Mouse (Mus musculus): ENCODE data around the gene Gm21775. TPM values are rescaled to one million over a fixed set of nuclear protein-coding genes. Genes with fewer than 3 reads are reported as not detected.
"Not testable (repeated sequence)": the region's sequence is repeated elsewhere in the genome, so short reads cannot be mapped to it uniquely, and the experiment has no call there.

Gene Gm21775
- not detected in 2 replicates for polyA plus RNA-seq (2014; fragmentation: Nextera tagmentation; extraction: Ambion mirVana)

- not testable (repeated sequence) for H3K4me2 ChIP-seq (ENCODE audit: low read length); H3K27ac ChIP-seq (replicated peaks; ENCODE audit: low read depth, low read length); H3K9ac ChIP-seq (replicated peaks; ENCODE audit: low read length); DNase-seq; H3K4me1 ChIP-seq (ENCODE audit: control insufficient read depth, insufficient read depth, low read length); H3K4me3 ChIP-seq (replicated peaks; ENCODE audit: low read depth, low read length); ATAC-seq (ENCODE audit: low FRiP score, low TSS enrichment); H3K36me3 ChIP-seq (ENCODE audit: control insufficient read depth, insufficient read depth, low read length); H3K9me3 ChIP-seq (ENCODE audit: control insufficient read depth, low read length); H3K27me3 ChIP-seq (ENCODE audit: control insufficient read depth, insufficient read depth, low read length)
- 76% methylated on average over 3 of the region's 5 CpGs for WGBS
These were observed at the start of gene Gm21775 for GRCm38 (mm10) chrY:10553153-10553552. Gene Gm21775 (plus strand): TSS chrY:10553453.

DNA sequence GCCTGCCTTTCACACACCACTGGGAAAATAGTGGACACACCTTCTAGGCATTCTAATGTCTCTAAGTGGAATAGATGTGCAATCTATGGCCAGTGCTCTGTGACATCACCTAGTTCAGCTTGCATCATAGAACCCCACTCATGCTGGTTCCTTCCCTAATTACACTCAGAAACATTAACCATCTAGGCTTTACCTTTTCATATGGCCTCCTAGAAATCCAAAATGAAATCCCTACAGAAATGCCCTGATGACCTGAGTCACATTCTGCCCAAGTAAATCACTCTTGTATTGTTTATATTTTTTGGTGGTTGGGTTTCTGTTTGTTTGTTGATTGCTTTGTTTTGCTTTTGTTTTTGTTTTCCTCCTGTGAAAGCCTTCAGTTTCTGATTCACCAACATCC, 17.3 kb upstream of the Gm21775 start, which contains the start of gene Gm20737:
Gene Gm20737 (minus strand): TSS at position 101 of the 400 bp plus-strand sequence.
- ATAC-seq (ENCODE audit: low FRiP score, low TSS enrichment); H3K27ac ChIP-seq (replicated peaks; ENCODE audit: low read depth, low read length); H3K36me3 ChIP-seq (ENCODE audit: control insufficient read depth, insufficient read depth, low read length); H3K9ac ChIP-seq (replicated peaks; ENCODE audit: low read length); H3K4me1 ChIP-seq (ENCODE audit: control insufficient read depth, insufficient read depth, low read length); H3K9me3 ChIP-seq (ENCODE audit: control insufficient read depth, low read length); H3K4me3 ChIP-seq (replicated peaks; ENCODE audit: low read depth, low read length); H3K27me3 ChIP-seq (ENCODE audit: control insufficient read depth, insufficient read depth, low read length); DNase-seq; H3K4me2 ChIP-seq (ENCODE audit: low read length): not testable (repeated sequence)

Other genes with a start within 250 kb of the Gm21775 start
- gene Gm20834, start 228.9 kb upstream of the Gm21775 start, polyA plus RNA-seq (2014; fragmentation: Nextera tagmentation; extraction: Ambion mirVana), result not detected in 2 replicates
- not detected in 2 replicates for gene Gm28510, start 140.7 kb upstream of the Gm21775 start, polyA plus RNA-seq (2014; fragmentation: Nextera tagmentation; extraction: Ambion mirVana)
- not detected in 2 replicates for gene Gm20737, start 17.4 kb upstream of the Gm21775 start, polyA plus RNA-seq (2014; fragmentation: Nextera tagmentation; extraction: Ambion mirVana)
- gene Gm21900, start 62.9 kb downstream of the Gm21775 start, polyA plus RNA-seq (2014; fragmentation: Nextera tagmentation; extraction: Ambion mirVana), result not detected in 2 replicates
- not detected in 2 replicates for gene Gm20777, start 199.0 kb downstream of the Gm21775 start, polyA plus RNA-seq (2014; fragmentation: Nextera tagmentation; extraction: Ambion mirVana)